Mouse (Mus musculus) liver, embryonic 14.5 days (tissue): ENCODE data around the gene Plcb1.

Experiments used
- CTCF ChIP-seq: IDR thresholded peaks from 2 replicates; pipeline ENCODE4 v1.5.1; 2016; ENCODE audit warnings: antibody characterized with exemption, low read depth, control low read depth
- EP300 ChIP-seq: IDR thresholded peaks from 2 replicates; pipeline ENCODE4 v1.6.1; 2016; ENCODE audit warnings: antibody characterized with exemption, low read depth

- TF ChIP-seq CTCF (no peak), EP300 (no peak)
Measured at GRCm38 (mm10) chr2:135492777-135493176, 706.9 kb downstream of the Plcb1 start.
